Mouse (Mus musculus) neural tube, embryonic 15.5 days (tissue): ENCODE results near the gene Gm33543. TPM values are rescaled to one million over a fixed set of nuclear protein-coding genes. Genes with fewer than 3 reads are reported as not detected.

Experiments used
- ATAC-seq: fragments of 200-750 bp; cut with Nextera tagmentation; 2 replicates; pipeline ENCODE4 v1.8.0; 2017; ENCODE audit warnings: mild to moderate bottlenecking, moderate TSS enrichment, moderate library complexity; ENCODE audit not compliant: low FRiP score
- H3K27ac ChIP-seq: fragments of 300-500 bp; sonication (generic); replicated peaks from 2 replicates; pipeline ENCODE4 v1.5.1; 2015; ENCODE audit warnings: mild to moderate bottlenecking, inconsistent platforms
- H3K27me3 ChIP-seq: fragments of 300-500 bp; sonication (generic); replicated peaks from 2 replicates; pipeline ENCODE4 v1.6.1; 2015; ENCODE audit warnings: inconsistent platforms
- H3K36me3 ChIP-seq: fragments of 300-500 bp; sonication (generic); 2 replicates; pipeline ENCODE4 v1.6.1; 2015; ENCODE audit warnings: inconsistent platforms
- H3K4me1 ChIP-seq: fragments of 300-500 bp; sonication (generic); 2 replicates; pipeline ENCODE4 v1.6.1; 2015; ENCODE audit warnings: inconsistent platforms
- H3K4me2 ChIP-seq: fragments of 300-500 bp; sonication (generic); 2 replicates; pipeline ENCODE4 v1.6.1; 2015; ENCODE audit warnings: inconsistent platforms, mild to moderate bottlenecking, moderate library complexity
- H3K4me3 ChIP-seq: fragments of 300-500 bp; sonication (generic); replicated peaks from 2 replicates; pipeline ENCODE4 v1.5.1; 2015; ENCODE audit warnings: mild to moderate bottlenecking, inconsistent platforms
- H3K9ac ChIP-seq: fragments of 300-500 bp; sonication (generic); replicated peaks from 2 replicates; pipeline ENCODE4 v1.6.1; 2015; ENCODE audit warnings: mild to moderate bottlenecking, inconsistent platforms
- H3K9me3 ChIP-seq: fragments of 300-500 bp; sonication (generic); replicated peaks from 2 replicates; pipeline ENCODE4 v1.6.1; 2016; ENCODE audit warnings: inconsistent platforms
- WGBS: fragments of 180-500 bp; shearing (Covaris S2); methylation state at CpG from one replicate; pipeline ENCODE4 v1.1.7; 2015; ENCODE audit warnings: mixed read lengths; 5-methylcytosine and 5-hydroxymethylcytosine counted together
- polyA plus RNA-seq: library from polyadenylated mRNA; unstranded; fragments of >200 nt; fragmentation: Nextera tagmentation; extraction: Ambion mirVana; gene quantifications from 2 replicates; pipeline ENCODE4 v1.2.1, GENCODE M21; 2015

Gene Gm33543
- polyA plus RNA-seq, 1 experiment from 2014 or later, result not detected

- Histone ChIP-seq H3K4me1 (no peaks in the 10 kb centered on the region), H3K9ac (no peak overlapping the region), H3K27ac (no peak overlapping the region), H3K27me3 (no peaks in the 10 kb centered on the region), H3K9me3 (no peaks in the 10 kb centered on the region), H3K4me2 (no peak overlapping the region), H3K4me3 (no peak overlapping the region), H3K36me3 (no peaks in the 10 kb centered on the region)
- WGBS, result 81% methylated on average over 3 of the region's 3 CpGs
- ATAC-seq, result no peak
Measured at GRCm38 (mm10) chr10:95862664-95863063, 19.9 kb upstream of the Gm33543 start.

GRCm38 (mm10) chr10:95858164-95858563, 15.4 kb upstream of the Gm33543 start:
- no peak overlapping the region for H3K27ac ChIP-seq
- H3K4me3 ChIP-seq, result no peak overlapping the region
- H3K4me2 ChIP-seq, result no peak overlapping the region
- WGBS, result 38% methylated on average over 2 of the region's 2 CpGs
- no peaks in the 10 kb centered on the region for H3K9me3 ChIP-seq
- H3K9ac ChIP-seq, result no peak overlapping the region
- no peaks in the 10 kb centered on the region for H3K36me3 ChIP-seq
- no peaks in the 10 kb centered on the region for H3K4me1 ChIP-seq
- H3K27me3 ChIP-seq, result no peaks in the 10 kb centered on the region
- ATAC-seq, result no peak

GRCm38 (mm10) chr10:95855411-95855810, 12.7 kb upstream of the Gm33543 start:
- Histone ChIP-seq H3K27me3 (no peaks in the 10 kb centered on the region), H3K4me2 (no peak overlapping the region), H3K27ac (no peak overlapping the region), H3K4me3 (no peak overlapping the region), H3K4me1 (no peaks in the 10 kb centered on the region), H3K9me3 (no peaks in the 10 kb centered on the region), H3K36me3 (no peaks in the 10 kb centered on the region), H3K9ac (no peak overlapping the region)
- ATAC-seq, result no peak
- 89% methylated on average over 6 of the region's 6 CpGs for WGBS

DNA sequence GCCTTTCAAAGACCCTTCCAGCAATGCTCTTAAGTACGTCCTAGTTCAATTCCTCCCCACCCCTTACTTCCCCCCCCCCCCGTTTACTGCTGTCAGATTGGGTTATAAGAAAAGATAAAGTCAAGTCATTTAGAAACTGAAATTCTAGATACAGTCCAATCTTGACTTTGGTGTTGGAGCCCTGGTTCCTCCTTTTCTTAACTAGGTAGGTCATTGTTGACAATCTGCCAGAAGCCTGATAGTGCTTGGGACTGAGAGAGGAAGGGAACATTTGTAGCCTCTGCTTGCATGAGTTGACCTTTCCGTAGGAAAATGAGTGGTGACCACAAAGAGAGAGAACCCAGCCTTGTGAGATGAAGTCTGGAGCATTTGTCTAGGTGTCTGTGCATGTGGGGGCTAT, 7.8 kb upstream of the Gm33543 start:
- 84% methylated on average over 3 of the region's 3 CpGs for WGBS

GRCm38 (mm10) chr10:95846739-95847138, 4.0 kb upstream of the Gm33543 start:
- no peak overlapping the region for H3K27ac ChIP-seq

More for the DNA sequence above, 7.8 kb upstream of the Gm33543 start:
- no peak overlapping the region for H3K4me2 ChIP-seq
- H3K4me1 ChIP-seq, result no peaks in the 10 kb centered on the region
- no peak overlapping the region for H3K9ac ChIP-seq
- no peak for ATAC-seq
- H3K9me3 ChIP-seq, result no peaks in the 10 kb centered on the region
- no peaks in the 10 kb centered on the region for H3K36me3 ChIP-seq
- no peaks in the 10 kb centered on the region for H3K27me3 ChIP-seq
- H3K27ac ChIP-seq, result no peak overlapping the region
- H3K4me3 ChIP-seq, result no peak overlapping the region

DNA sequence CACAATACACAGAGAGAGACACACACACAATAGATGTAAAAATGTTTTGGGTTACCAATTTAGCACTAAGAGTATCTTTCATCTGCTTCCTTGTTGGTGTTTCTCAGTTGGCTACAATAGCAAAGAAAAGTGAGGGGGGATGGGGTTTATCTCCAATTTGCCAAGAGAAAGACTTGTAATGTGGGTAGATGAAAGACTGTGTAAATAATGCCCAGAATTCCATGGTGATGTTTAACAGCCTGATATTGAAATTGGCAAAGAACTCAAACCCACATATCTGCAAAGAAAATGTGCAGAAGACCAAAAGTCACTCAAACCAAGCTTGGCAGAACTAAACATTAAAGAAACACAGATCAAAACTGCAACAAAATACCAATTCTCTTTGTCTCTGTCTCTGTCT, 3.6 kb upstream of the Gm33543 start:
- no peak overlapping the region for H3K4me2 ChIP-seq
- H3K27ac ChIP-seq, result no peak overlapping the region
- H3K9ac ChIP-seq, result no peak overlapping the region
- ATAC-seq, result no peak
- no peak overlapping the region for H3K4me3 ChIP-seq
- no peaks in the 10 kb centered on the region for H3K9me3 ChIP-seq
- no peaks in the 10 kb centered on the region for H3K27me3 ChIP-seq
- no peaks in the 10 kb centered on the region for H3K36me3 ChIP-seq
- H3K4me1 ChIP-seq, result no peaks in the 10 kb centered on the region

More at GRCm38 (mm10) chr10:95846739-95847138, 4.0 kb upstream of the Gm33543 start:
- H3K27me3 ChIP-seq, result no peaks in the 10 kb centered on the region
- no peak overlapping the region for H3K4me2 ChIP-seq
- no peaks in the 10 kb centered on the region for H3K36me3 ChIP-seq
- no peaks in the 10 kb centered on the region for H3K9me3 ChIP-seq
- H3K4me3 ChIP-seq, result no peak overlapping the region
- WGBS, result 86% methylated on average over 3 of the region's 3 CpGs
- no peak overlapping the region for H3K9ac ChIP-seq
- ATAC-seq, result no peak
- H3K4me1 ChIP-seq, result no peaks in the 10 kb centered on the region

DNA sequence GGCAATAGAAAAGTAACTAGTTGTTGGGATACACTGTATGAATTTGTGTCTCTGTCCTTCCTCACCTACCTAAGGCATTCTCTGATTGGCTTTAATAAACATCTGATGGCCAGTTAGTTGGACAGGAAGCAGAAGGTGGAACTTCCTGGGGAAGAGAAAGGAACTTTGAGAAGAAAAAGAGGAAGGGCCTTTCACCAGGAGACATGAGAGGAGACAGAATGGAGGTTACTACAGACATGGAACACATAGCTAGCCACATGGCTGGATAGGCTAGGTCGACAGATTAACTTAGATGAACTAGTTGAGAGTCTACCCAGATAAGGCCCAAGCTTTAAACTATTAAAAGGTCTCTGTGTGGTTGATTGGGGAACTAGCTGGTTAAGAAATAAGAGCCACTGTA, 1.1 kb upstream of the Gm33543 start:
- H3K4me1 ChIP-seq, result no peaks in the 10 kb centered on the region
- no peak overlapping the region for H3K9ac ChIP-seq
- H3K4me3 ChIP-seq, result no peak overlapping the region
- H3K27ac ChIP-seq, result no peak overlapping the region
- no peaks in the 10 kb centered on the region for H3K9me3 ChIP-seq
- no peak for ATAC-seq
- no peaks in the 10 kb centered on the region for H3K36me3 ChIP-seq
- 83% methylated on average over 1 of the region's 1 CpGs for WGBS
- H3K27me3 ChIP-seq, result no peaks in the 10 kb centered on the region
- no peak overlapping the region for H3K4me2 ChIP-seq

- Histone ChIP-seq H3K9me3 (no peaks in the 10 kb centered on the region), H3K4me1 (no peaks in the 10 kb centered on the region), H3K4me2 (no peak overlapping the region), H3K9ac (no peak overlapping the region), H3K36me3 (no peaks in the 10 kb centered on the region), H3K27me3 (no peaks in the 10 kb centered on the region), H3K4me3 (no peak overlapping the region), H3K27ac (no peak overlapping the region)
- no peak for ATAC-seq
- WGBS, result 97% methylated on average over 3 of the region's 3 CpGs
Measured at GRCm38 (mm10) chr10:95841241-95841640, 1.5 kb downstream of the Gm33543 start.

DNA sequence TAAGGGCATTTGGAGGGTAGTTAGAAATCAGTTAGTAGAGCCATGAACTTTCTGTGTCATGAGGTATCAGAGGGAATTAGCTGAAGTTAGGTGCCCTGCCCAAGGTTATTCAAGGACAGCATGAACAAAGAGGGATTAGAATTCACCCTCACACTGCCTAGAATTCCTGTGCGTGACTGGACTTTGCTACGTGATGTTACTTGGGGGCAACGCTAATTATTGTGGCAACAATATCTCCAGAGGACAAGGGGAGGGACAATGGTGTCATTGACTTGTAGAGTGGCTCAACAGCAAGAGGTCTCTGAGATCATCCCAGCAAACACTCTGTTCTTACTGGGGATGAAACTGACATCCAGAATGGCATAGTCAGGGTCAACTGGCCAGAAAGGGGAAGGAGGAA, 2.9 kb downstream of the Gm33543 start:
- WGBS, result 72% methylated on average over 3 of the region's 3 CpGs
- no peak overlapping the region for H3K4me2 ChIP-seq
- no peak overlapping the region for H3K4me3 ChIP-seq

DNA sequence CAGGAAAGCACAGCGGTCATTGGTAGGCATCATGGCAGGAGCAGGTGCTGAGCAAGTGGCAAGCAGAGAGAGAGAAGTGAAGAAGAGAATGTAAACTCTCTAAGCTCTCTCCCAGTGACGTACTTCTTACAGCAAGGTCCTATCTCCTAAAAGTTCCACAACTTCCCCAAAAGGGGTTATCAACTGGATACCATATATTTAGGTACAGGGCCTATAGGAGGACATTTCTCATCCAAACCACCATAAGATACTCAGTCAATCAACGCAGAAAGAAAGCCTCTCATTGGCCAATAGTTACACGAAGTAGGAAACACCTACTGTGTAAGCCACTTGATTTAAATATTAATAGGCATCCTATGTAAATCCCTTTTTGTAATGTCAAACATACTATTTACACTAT, 3.7 kb downstream of the Gm33543 start:
- Histone ChIP-seq H3K4me1 (no peaks in the 10 kb centered on the region), H3K4me2 (no peak overlapping the region), H3K36me3 (no peaks in the 10 kb centered on the region), H3K27me3 (no peaks in the 10 kb centered on the region), H3K9me3 (no peaks in the 10 kb centered on the region), H3K27ac (no peak overlapping the region), H3K4me3 (no peak overlapping the region), H3K9ac (no peak overlapping the region)
- ATAC-seq, result no peak
- WGBS, result 90% methylated on average over 4 of the region's 4 CpGs

More for the DNA sequence above, 2.9 kb downstream of the Gm33543 start:
- Histone ChIP-seq H3K36me3 (no peaks in the 10 kb centered on the region), H3K4me1 (no peaks in the 10 kb centered on the region), H3K9me3 (no peaks in the 10 kb centered on the region), H3K27me3 (no peaks in the 10 kb centered on the region), H3K9ac (no peak overlapping the region), H3K27ac (no peak overlapping the region)
- no peak for ATAC-seq

DNA sequence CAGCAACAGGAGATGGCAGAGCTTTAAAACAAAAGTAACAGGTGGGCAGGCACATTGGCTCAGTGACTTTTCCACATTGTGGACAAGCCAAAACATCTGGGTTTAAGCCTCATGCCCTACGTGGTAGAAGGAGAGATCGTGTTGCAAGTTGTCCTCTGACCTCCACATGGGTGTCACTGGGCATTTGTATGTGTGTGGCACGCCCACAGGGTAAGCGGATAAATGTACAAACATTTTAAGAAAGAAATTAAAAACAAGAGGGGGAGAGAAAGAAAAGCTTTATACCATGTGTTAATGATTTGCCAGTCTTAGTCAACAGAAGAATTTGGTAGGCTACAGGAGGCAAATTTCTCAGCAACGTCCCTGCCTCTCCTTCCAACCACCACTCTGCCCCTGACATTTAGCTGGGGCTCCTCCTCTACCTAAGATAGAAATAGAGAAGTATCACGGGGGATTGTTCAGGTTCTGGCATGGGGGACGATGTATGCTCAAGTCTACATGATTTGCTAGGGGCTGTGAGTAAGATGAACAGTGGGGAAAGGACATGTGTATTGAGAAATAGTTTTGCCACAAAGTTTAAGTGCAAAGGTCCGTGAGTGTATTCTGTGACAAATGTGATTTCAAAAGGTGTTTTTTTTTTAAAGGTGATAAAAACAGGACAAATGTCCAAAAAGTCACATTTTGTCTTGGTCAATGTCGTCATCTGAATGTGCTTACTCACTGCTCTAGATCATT, 6.0 kb downstream of the Gm33543 start:
- Histone ChIP-seq H3K36me3 (no peaks in the 10 kb centered on the region), H3K4me3 (no peak overlapping the region), H3K9me3 (no peaks in the 10 kb centered on the region), H3K4me2 (no peak overlapping the region), H3K27ac (no peak overlapping the region), H3K27me3 (no peaks in the 10 kb centered on the region), H3K4me1 (no peaks in the 10 kb centered on the region), H3K9ac (no peak overlapping the region)
- no peak for ATAC-seq
- 84% methylated on average over 9 of the region's 9 CpGs for WGBS

- no peak overlapping the region for H3K9ac ChIP-seq
- H3K4me1 ChIP-seq, result no peaks in the 10 kb centered on the region
- no peak overlapping the region for H3K4me2 ChIP-seq
- H3K27ac ChIP-seq, result no peak overlapping the region
- WGBS, result 86% methylated on average over 5 of the region's 5 CpGs
- H3K4me3 ChIP-seq, result no peak overlapping the region
- no peak for ATAC-seq
- H3K9me3 ChIP-seq, result no peaks in the 10 kb centered on the region
- H3K36me3 ChIP-seq, result no peaks in the 10 kb centered on the region
- H3K27me3 ChIP-seq, result no peaks in the 10 kb centered on the region
Measured at GRCm38 (mm10) chr10:95830891-95831290, 11.8 kb downstream of the Gm33543 start.
